Mouse (Mus musculus): ENCODE results near the gene Olfr143. TPM values are rescaled to one million over a fixed set of nuclear protein-coding genes. Genes with fewer than 3 reads are reported as not detected.

Olfr143 gene
- total RNA-seq (2021): not detected
- long read RNA-seq, experiment 1: 0 reads
- long read RNA-seq, experiment 2: 0 reads

GRCm38 (mm10) chr9:38252474-38252873 lies at the start of gene Olfr143:
TSS of gene Olfr143 (plus strand) at chr9:38252774.
- no peak for DNase-seq (ENCODE audit: low spot score in 2 of 2)

GRCm38 (mm10) chr9:38208065-38208464 lies 44.5 kb upstream of the Olfr143 start, which contains the start of gene Olfr893:
TSS of gene Olfr893 (plus strand) at chr9:38208365.
- no peak for DNase-seq (ENCODE audit: low spot score in 2 of 2)

- DNase-seq (ENCODE audit: low spot score in 2 of 2): no peak
Measured at GRCm38 (mm10) chr9:38217755-38218154, 34.8 kb upstream of the Olfr143 start, which contains the start of gene Olfr894. TSS of gene Olfr894 (plus strand) at chr9:38218055.

- DNase-seq (ENCODE audit: low spot score in 2 of 2): no peak
Measured at GRCm38 (mm10) chr9:38267551-38267950, 15.0 kb downstream of the Olfr143 start, which contains the start of gene Olfr895. TSS of gene Olfr895 (plus strand) at chr9:38267851.

- DNase-seq (ENCODE audit: low spot score in 2 of 2): no peak
Measured at GRCm38 (mm10) chr9:38290807-38291206, 38.2 kb downstream of the Olfr143 start, which contains the start of gene Olfr896-ps1. TSS of gene Olfr896-ps1 (plus strand) at chr9:38291107.

Other genes with a start within 250 kb of the Olfr143 start
- gene Olfr883, start 227.0 kb upstream of the Olfr143 start, total RNA-seq (2021): not detected
- not detected for gene Olfr884, start 206.2 kb upstream of the Olfr143 start, total RNA-seq (2021)
- not detected for gene Olfr885, start 191.5 kb upstream of the Olfr143 start, total RNA-seq (2021)
- not detected for gene Olfr887, start 168.7 kb upstream of the Olfr143 start, total RNA-seq (2021)
- gene Olfr888, start 144.6 kb upstream of the Olfr143 start, total RNA-seq (2021): not detected
- not detected for gene Olfr889, start 137.6 kb upstream of the Olfr143 start, total RNA-seq (2021)
- not detected for gene Olfr890, start 110.3 kb upstream of the Olfr143 start, total RNA-seq (2021)
- not detected for gene Olfr891, start 72.0 kb upstream of the Olfr143 start, total RNA-seq (2021)
- gene Olfr893, start 44.4 kb upstream of the Olfr143 start, total RNA-seq (2021): not detected
- not detected for gene Olfr894, start 34.7 kb upstream of the Olfr143 start, total RNA-seq (2021)
- gene Olfr895, start 15.1 kb downstream of the Olfr143 start, total RNA-seq (2021): not detected
- gene Olfr896-ps1, start 38.3 kb downstream of the Olfr143 start, total RNA-seq (2021): not detected
- not detected for gene Olfr25, start 76.3 kb downstream of the Olfr143 start, total RNA-seq (2021)
- gene Olfr898, start 95.6 kb downstream of the Olfr143 start, total RNA-seq (2021): not detected
- not detected for gene Olfr250, start 114.1 kb downstream of the Olfr143 start, total RNA-seq (2021)
- gene Olfr251, start 124.3 kb downstream of the Olfr143 start, total RNA-seq (2021): not detected
- gene Olfr147, start 148.9 kb downstream of the Olfr143 start, total RNA-seq (2021): not detected
- gene Olfr901, start 176.7 kb downstream of the Olfr143 start, total RNA-seq (2021): not detected
- gene Olfr902, start 194.9 kb downstream of the Olfr143 start, total RNA-seq (2021): not detected
- gene Olfr904, start 210.4 kb downstream of the Olfr143 start, total RNA-seq (2021): not detected
- gene Olfr905, start 218.3 kb downstream of the Olfr143 start, total RNA-seq (2021): not detected
- not detected for gene Olfr906, start 234.3 kb downstream of the Olfr143 start, total RNA-seq (2021)
- not detected for gene Olfr907, start 243.0 kb downstream of the Olfr143 start, total RNA-seq (2021)

Data from layer of hippocampus, postnatal 14 days (tissue).